Mouse (Mus musculus): ENCODE results near the gene Slc5a8. TPM values are rescaled to one million over a fixed set of nuclear protein-coding genes. Genes with fewer than 3 reads are reported as not detected.

Slc5a8 gene
- total and polyA plus RNA-seq, 2 experiments from 2014 or later: 0.17 to 0.38 TPM

- Histone ChIP-seq H3K27me3 (ENCODE audit: insufficient read depth, low read length) (no peaks in the 10 kb centered on the region), H3K4me3 (ENCODE audit: low read depth, low read length) (no peak overlapping the region), H3K27ac (ENCODE audit: low read depth, low read length) (no peak overlapping the region), H3K36me3 (ENCODE audit: insufficient read depth, low read length) (0 out of 2 replicates have a peak, but pooled peaks cover 4% of the 10 kb centered on the region), H3K4me1 (ENCODE audit: insufficient read depth, low read length) (no peaks in the 10 kb centered on the region), H3K4me2 (ENCODE audit: low read depth, low read length, poor library complexity, severe bottlenecking) (no peak overlapping the region), H3K9ac (replicated peaks; ENCODE audit: low read length, poor library complexity, severe bottlenecking) (no peak overlapping the region), H3K9me3 (ENCODE audit: low read length) (no peaks in the 10 kb centered on the region)
- no peak for DNase-seq (ENCODE audit: low spot score)
- ATAC-seq (ENCODE audit: low FRiP score): no peak
- WGBS: 84% methylated on average over 4 of the region's 4 CpGs
- no peak for TF ChIP-seq CTCF (IDR thresholded peaks at IDR 0.05)
Observed at GRCm38 (mm10) chr10:88950297-88950653, 64.5 kb downstream of the Slc5a8 start.

- 84% methylated on average over 5 of the region's 5 CpGs for WGBS
- H3K36me3 ChIP-seq (ENCODE audit: insufficient read depth, low read length): no peaks in the 10 kb centered on the region
- DNase-seq (ENCODE audit: low spot score) (no peak), ATAC-seq (ENCODE audit: low FRiP score) (no peak)
- no peak overlapping the region for H3K9ac ChIP-seq (replicated peaks; ENCODE audit: low read length, poor library complexity, severe bottlenecking)
- no peak overlapping the region for H3K27ac ChIP-seq (ENCODE audit: low read depth, low read length)
- H3K4me1 ChIP-seq (ENCODE audit: insufficient read depth, low read length): no peaks in the 10 kb centered on the region
- H3K27me3 ChIP-seq (ENCODE audit: insufficient read depth, low read length): no peaks in the 10 kb centered on the region
- no peak for TF ChIP-seq CTCF (IDR thresholded peaks at IDR 0.05)
- no peak overlapping the region for H3K4me2 ChIP-seq (ENCODE audit: low read depth, low read length, poor library complexity, severe bottlenecking)
- no peak overlapping the region for H3K4me3 ChIP-seq (ENCODE audit: low read depth, low read length)
- H3K9me3 ChIP-seq (ENCODE audit: low read length): no peaks in the 10 kb centered on the region
Observed at GRCm38 (mm10) chr10:88960791-88961190, 75.0 kb downstream of the Slc5a8 start.

GRCm38 (mm10) chr10:88968586-88968985, 82.8 kb downstream of the Slc5a8 start:
- Histone ChIP-seq H3K9me3 (ENCODE audit: low read length) (no peaks in the 10 kb centered on the region), H3K36me3 (ENCODE audit: insufficient read depth, low read length) (peaks cover 4% of the 10 kb centered on the region; the same call in 1 of the 2 replicates), H3K4me3 (ENCODE audit: low read depth, low read length) (no peak overlapping the region), H3K9ac (replicated peaks; ENCODE audit: low read length, poor library complexity, severe bottlenecking) (no peak overlapping the region), H3K4me1 (ENCODE audit: insufficient read depth, low read length) (no peaks in the 10 kb centered on the region), H3K27me3 (ENCODE audit: insufficient read depth, low read length) (no peaks in the 10 kb centered on the region), H3K27ac (ENCODE audit: low read depth, low read length) (no peak overlapping the region), H3K4me2 (ENCODE audit: low read depth, low read length, poor library complexity, severe bottlenecking) (no peak overlapping the region)
- WGBS: 92% methylated on average over 5 of the region's 5 CpGs
- ATAC-seq (ENCODE audit: low FRiP score) (no peak), DNase-seq (ENCODE audit: low spot score) (no peak)
- no peak for TF ChIP-seq CTCF (IDR thresholded peaks at IDR 0.05)

GRCm38 (mm10) chr10:88970951-88971725, 85.3 kb downstream of the Slc5a8 start:
- 86% methylated on average over 7 of the region's 7 CpGs for WGBS
- no peaks in the 10 kb centered on the region for H3K27me3 ChIP-seq (ENCODE audit: insufficient read depth, low read length)
- TF ChIP-seq CTCF (IDR thresholded peaks at IDR 0.05): no peak
- H3K4me1 ChIP-seq (ENCODE audit: insufficient read depth, low read length): no peaks in the 10 kb centered on the region
- ATAC-seq (ENCODE audit: low FRiP score) (no peak), DNase-seq (ENCODE audit: low spot score) (no peak)
- no peak overlapping the region for H3K4me3 ChIP-seq (ENCODE audit: low read depth, low read length)
- H3K36me3 ChIP-seq (ENCODE audit: insufficient read depth, low read length): peaks cover 4% of the 10 kb centered on the region; the same call in 1 of the 2 replicates
- H3K27ac ChIP-seq (ENCODE audit: low read depth, low read length): no peak overlapping the region
- no peak overlapping the region for H3K4me2 ChIP-seq (ENCODE audit: low read depth, low read length, poor library complexity, severe bottlenecking)
- H3K9me3 ChIP-seq (ENCODE audit: low read length): no peaks in the 10 kb centered on the region
- no peak overlapping the region for H3K9ac ChIP-seq (replicated peaks; ENCODE audit: low read length, poor library complexity, severe bottlenecking)

GRCm38 (mm10) chr10:88978932-88979331, 93.1 kb downstream of the Slc5a8 start:
- no peak for TF ChIP-seq CTCF (IDR thresholded peaks at IDR 0.05)
- ATAC-seq (ENCODE audit: low FRiP score): no peak
- no peak for DNase-seq (ENCODE audit: low spot score)
- Histone ChIP-seq H3K4me2 (ENCODE audit: low read depth, low read length, poor library complexity, severe bottlenecking) (no peak overlapping the region), H3K4me3 (ENCODE audit: low read depth, low read length) (no peak overlapping the region), H3K4me1 (ENCODE audit: insufficient read depth, low read length) (no peaks in the 10 kb centered on the region), H3K27me3 (ENCODE audit: insufficient read depth, low read length) (no peaks in the 10 kb centered on the region), H3K36me3 (ENCODE audit: insufficient read depth, low read length) (no peaks in the 10 kb centered on the region), H3K9me3 (ENCODE audit: low read length) (no peaks in the 10 kb centered on the region), H3K27ac (ENCODE audit: low read depth, low read length) (no peak overlapping the region), H3K9ac (replicated peaks; ENCODE audit: low read length, poor library complexity, severe bottlenecking) (no peak overlapping the region)
- 64% methylated on average over 6 of the region's 6 CpGs for WGBS

Other genes with a start within 250 kb of the Slc5a8 start
- gene Spic, start 201.0 kb upstream of the Slc5a8 start, total RNA-seq (2014; rRNA removed): 0.28 TPM in 1 of 2 replicates, not detected in the other
- gene Spic, start 201.0 kb upstream of the Slc5a8 start, polyA plus RNA-seq (2015; fragmentation: Nextera tagmentation; extraction: Ambion mirVana): not detected in 2 replicates
- gene Arl1, start 155.1 kb upstream of the Slc5a8 start, total RNA-seq (2014; rRNA removed): 81.4 and 86.1 TPM in 2 replicates
- gene Arl1, start 155.1 kb upstream of the Slc5a8 start, polyA plus RNA-seq (2015; fragmentation: Nextera tagmentation; extraction: Ambion mirVana): 169 and 174 TPM in 2 replicates
- 8.8 and 11.8 TPM in 2 replicates for gene Utp20, start 59.2 kb upstream of the Slc5a8 start, total RNA-seq (2014; rRNA removed)
- gene Utp20, start 59.2 kb upstream of the Slc5a8 start, polyA plus RNA-seq (2015; fragmentation: Nextera tagmentation; extraction: Ambion mirVana): 4.3 and 5.1 TPM in 2 replicates